Mouse (Mus musculus): ENCODE data around the gene Mrps5. TPM values are rescaled to one million over a fixed set of nuclear protein-coding genes. Genes with fewer than 3 reads are reported as not detected.
A peak's percentile ranks its signal among the peaks of the same experiment; 100 is the strongest.
"Not testable (repeated sequence)": the region's sequence is repeated elsewhere in the genome, so short reads cannot be mapped to it uniquely, and the experiment has no call there.

Mrps5 gene
- polyA plus RNA-seq, 1 experiment = 72.0 TPM

DNA sequence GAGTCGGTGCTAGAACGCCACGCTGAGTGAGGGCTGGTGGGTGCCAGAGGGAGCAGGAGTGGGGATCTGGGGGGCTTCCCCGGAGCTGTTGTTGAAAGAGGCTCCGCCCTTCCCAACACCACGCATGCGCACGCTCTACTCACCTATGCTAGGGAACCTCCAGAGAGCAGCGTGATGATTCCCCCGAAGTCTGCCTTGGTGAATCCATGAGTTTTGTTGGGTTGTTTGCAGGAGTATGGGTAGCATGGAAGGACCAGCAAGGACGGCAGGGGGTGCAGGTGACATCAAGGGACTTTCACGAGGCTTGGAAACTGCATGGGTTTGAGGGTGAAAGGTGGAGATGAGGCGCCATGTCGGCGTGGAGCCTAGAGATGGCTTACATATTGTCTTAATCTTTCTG lies 3.2 kb downstream of the Mrps5 start:
- no peak overlapping the region; the same call in 1 of the 2 replicates for H3K4me3 ChIP-seq (ENCODE audit: insufficient read depth, low read depth, low read length)
- peaks cover 17% of the 10 kb centered on the region; the same call in 1 of the 2 replicates for H3K4me1 ChIP-seq (ENCODE audit: control insufficient read depth, insufficient read depth, low read length)
- no peaks in the 10 kb centered on the region for H3K36me3 ChIP-seq (ENCODE audit: control insufficient read depth, insufficient read depth, low read length)
- no peaks in the 10 kb centered on the region for H3K27me3 ChIP-seq (replicated peaks; ENCODE audit: control insufficient read depth, insufficient read depth, low read length)
- H3K27ac ChIP-seq (ENCODE audit: insufficient read depth, low read depth, low read length) = no peak overlapping the region
- 71% methylated on average over 15 of the region's 15 CpGs for WGBS
- DNase-seq = no peak
- TF ChIP-seq POLR2A (IDR thresholded peaks at IDR 0.05; ENCODE audit: low read depth, low read length) = no peak
- no peak for TF ChIP-seq CTCF (conservative IDR thresholded peaks at IDR 0.05; ENCODE audit: insufficient read depth, insufficient read length, low read depth, low read length)

DNA sequence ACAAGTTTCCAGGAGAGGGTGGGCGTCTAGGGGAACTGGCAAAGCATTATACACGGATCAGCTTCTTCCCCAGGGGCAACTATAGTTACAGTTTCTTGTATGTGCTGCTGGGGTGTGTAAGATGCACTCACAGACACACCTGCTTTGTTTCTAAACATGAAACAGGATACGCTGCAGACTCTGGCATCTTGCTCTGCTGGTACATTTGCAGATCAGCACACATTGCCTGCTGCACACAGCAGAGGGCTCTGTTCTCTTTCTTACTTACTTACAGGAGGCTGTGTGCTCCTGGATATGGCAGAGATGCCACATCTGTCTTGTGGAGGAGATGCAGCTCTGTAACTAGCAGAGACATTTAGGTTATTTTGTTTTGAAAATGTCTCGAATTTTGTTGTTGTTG lies 3.8 kb downstream of the Mrps5 start:
- no peaks in the 10 kb centered on the region for H3K36me3 ChIP-seq (ENCODE audit: control insufficient read depth, insufficient read depth, low read length)
- H3K4me3 ChIP-seq (ENCODE audit: insufficient read depth, low read depth, low read length) = no peak overlapping the region
- DNase-seq = peak; percentile 38
- no peak overlapping the region for H3K27ac ChIP-seq (ENCODE audit: insufficient read depth, low read depth, low read length)
- H3K4me1 ChIP-seq (ENCODE audit: control insufficient read depth, insufficient read depth, low read length) = peaks cover 17% of the 10 kb centered on the region; the same call in 1 of the 2 replicates
- peak; percentile 39; the same call in 1 of the 2 replicates for TF ChIP-seq CTCF (conservative IDR thresholded peaks at IDR 0.05; ENCODE audit: insufficient read depth, insufficient read length, low read depth, low read length)
- TF ChIP-seq POLR2A (IDR thresholded peaks at IDR 0.05; ENCODE audit: low read depth, low read length) = no peak
- 59% methylated on average over 4 of the region's 4 CpGs for WGBS
- no peaks in the 10 kb centered on the region for H3K27me3 ChIP-seq (replicated peaks; ENCODE audit: control insufficient read depth, insufficient read depth, low read length)

DNA sequence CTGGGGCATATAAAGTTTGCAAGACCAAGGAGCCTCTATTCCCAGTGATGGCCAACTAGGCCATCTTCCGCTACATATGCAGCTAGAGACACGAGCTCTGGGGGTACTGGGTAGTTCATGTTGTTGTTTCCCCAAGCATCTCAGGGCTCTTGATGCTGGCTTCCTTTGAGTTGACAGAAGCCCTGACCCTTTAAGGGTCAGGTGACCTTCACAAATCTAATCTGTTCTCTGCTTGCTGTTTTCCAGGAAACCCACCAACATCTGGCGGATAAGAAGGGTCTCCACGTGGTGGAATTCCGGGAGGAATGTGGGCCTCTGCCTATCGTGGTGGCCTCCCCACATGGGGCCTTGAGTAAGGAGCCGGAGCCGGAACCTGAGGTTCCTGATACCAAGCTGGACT lies 16.4 kb downstream of the Mrps5 start:
- WGBS = 88% methylated on average over 6 of the region's 8 CpGs
- not testable (repeated sequence) for DNase-seq; H3K4me3 ChIP-seq (ENCODE audit: insufficient read depth, low read depth, low read length); H3K27me3 ChIP-seq (replicated peaks; ENCODE audit: control insufficient read depth, insufficient read depth, low read length); H3K4me1 ChIP-seq (ENCODE audit: control insufficient read depth, insufficient read depth, low read length); H3K27ac ChIP-seq (ENCODE audit: insufficient read depth, low read depth, low read length); H3K36me3 ChIP-seq (ENCODE audit: control insufficient read depth, insufficient read depth, low read length)

DNA sequence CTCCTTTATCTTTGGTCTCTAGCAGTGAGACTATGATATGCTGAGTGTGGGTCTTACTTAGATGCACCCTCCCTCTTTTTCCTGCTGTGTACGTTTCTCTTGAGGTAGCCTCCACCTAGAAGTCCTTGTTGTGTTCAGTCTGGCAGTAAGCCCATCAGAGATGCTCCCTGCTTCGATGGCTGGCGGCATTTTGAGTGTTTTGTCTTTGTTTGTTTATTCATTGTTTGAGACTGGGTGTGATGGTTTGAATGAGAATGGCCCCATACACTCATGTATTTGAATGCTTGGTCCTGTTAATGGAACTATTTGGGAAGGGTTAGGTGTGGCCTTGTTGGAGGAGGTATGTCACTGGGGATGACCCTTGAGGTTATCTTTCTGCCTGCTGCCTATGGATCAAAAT lies 18.2 kb downstream of the Mrps5 start:
- WGBS = 95% methylated on average over 3 of the region's 3 CpGs
- no peaks in the 10 kb centered on the region for H3K27me3 ChIP-seq (replicated peaks; ENCODE audit: control insufficient read depth, insufficient read depth, low read length)
- H3K27ac ChIP-seq (ENCODE audit: insufficient read depth, low read depth, low read length) = no peak overlapping the region
- H3K4me3 ChIP-seq (ENCODE audit: insufficient read depth, low read depth, low read length) = no peak overlapping the region
- H3K36me3 ChIP-seq (ENCODE audit: control insufficient read depth, insufficient read depth, low read length) = peaks cover 4% of the 10 kb centered on the region
- no peak for DNase-seq
- peaks cover 3% of the 10 kb centered on the region; the same call in 1 of the 2 replicates for H3K4me1 ChIP-seq (ENCODE audit: control insufficient read depth, insufficient read depth, low read length)
- TF ChIP-seq CTCF (conservative IDR thresholded peaks at IDR 0.05; ENCODE audit: insufficient read depth, insufficient read length, low read depth, low read length) (no peak), POLR2A (IDR thresholded peaks at IDR 0.05; ENCODE audit: low read depth, low read length) (no peak)

DNA sequence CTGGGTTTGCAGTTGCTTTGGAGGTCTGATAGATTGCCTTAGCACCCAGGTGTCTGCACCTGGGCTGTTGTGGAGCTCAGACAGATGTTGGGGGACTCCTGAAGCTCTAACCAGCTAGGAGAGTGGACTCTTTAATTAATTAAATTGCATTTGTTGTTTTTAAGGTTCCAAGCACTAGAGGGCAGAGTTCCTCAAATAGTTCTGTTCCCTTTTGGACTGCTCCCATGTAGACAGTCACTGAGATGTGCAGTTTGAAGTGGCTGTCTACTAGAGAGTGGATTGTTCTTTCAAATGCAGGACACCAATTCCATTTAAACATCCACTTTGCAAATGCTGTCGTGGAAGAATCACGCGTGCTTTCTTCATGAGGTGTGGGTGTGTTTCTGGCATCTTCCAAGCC lies 21.2 kb downstream of the Mrps5 start:
- DNase-seq = peak; percentile 71
- Histone ChIP-seq H3K36me3 (ENCODE audit: control insufficient read depth, insufficient read depth, low read length) (peaks cover 2% of the 10 kb centered on the region), H3K27me3 (replicated peaks; ENCODE audit: control insufficient read depth, insufficient read depth, low read length) (no peaks in the 10 kb centered on the region), H3K4me1 (ENCODE audit: control insufficient read depth, insufficient read depth, low read length) (peaks cover 3% of the 10 kb centered on the region; the same call in 1 of the 2 replicates), H3K27ac (ENCODE audit: insufficient read depth, low read depth, low read length) (peak overlapping the region; percentile 28), H3K4me3 (ENCODE audit: insufficient read depth, low read depth, low read length) (no peak overlapping the region)
- WGBS = 36% methylated on average over 3 of the region's 3 CpGs
- TF ChIP-seq POLR2A (IDR thresholded peaks at IDR 0.05; ENCODE audit: low read depth, low read length) (no peak), CTCF (conservative IDR thresholded peaks at IDR 0.05; ENCODE audit: insufficient read depth, insufficient read length, low read depth, low read length) (0 out of 2 replicates have a peak, but pooled peaks have one; percentile 2)

DNA sequence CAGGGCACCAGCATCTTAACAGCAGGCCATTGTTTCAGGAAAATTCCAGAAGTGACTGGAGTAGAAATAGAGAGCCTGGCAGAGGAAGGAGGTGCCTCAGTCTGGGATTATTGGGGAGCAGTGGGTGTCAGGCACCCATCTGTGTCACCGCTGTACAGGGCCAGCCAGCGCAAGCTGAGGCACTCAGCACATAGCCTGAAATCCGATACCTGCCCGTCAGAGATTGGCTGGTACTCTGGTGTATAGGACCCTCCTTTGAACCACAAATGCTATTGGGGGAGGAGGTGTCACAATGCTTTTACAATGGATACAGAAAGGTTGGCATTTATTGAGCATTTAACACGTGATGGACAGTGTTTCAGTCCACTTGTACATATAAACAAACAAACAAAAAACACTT lies 22.0 kb downstream of the Mrps5 start:
- H3K27me3 ChIP-seq (replicated peaks; ENCODE audit: control insufficient read depth, insufficient read depth, low read length) = no peaks in the 10 kb centered on the region
- H3K4me1 ChIP-seq (ENCODE audit: control insufficient read depth, insufficient read depth, low read length) = peaks cover 3% of the 10 kb centered on the region; the same call in 1 of the 2 replicates
- peak; percentile 22 for DNase-seq
- no peak overlapping the region for H3K4me3 ChIP-seq (ENCODE audit: insufficient read depth, low read depth, low read length)
- H3K36me3 ChIP-seq (ENCODE audit: control insufficient read depth, insufficient read depth, low read length) = peaks cover 2% of the 10 kb centered on the region
- WGBS = 33% methylated on average over 5 of the region's 5 CpGs
- peak overlapping the region; percentile 28 for H3K27ac ChIP-seq (ENCODE audit: insufficient read depth, low read depth, low read length)
- TF ChIP-seq CTCF (conservative IDR thresholded peaks at IDR 0.05; ENCODE audit: insufficient read depth, insufficient read length, low read depth, low read length) (no peak), POLR2A (IDR thresholded peaks at IDR 0.05; ENCODE audit: low read depth, low read length) (no peak)

DNA sequence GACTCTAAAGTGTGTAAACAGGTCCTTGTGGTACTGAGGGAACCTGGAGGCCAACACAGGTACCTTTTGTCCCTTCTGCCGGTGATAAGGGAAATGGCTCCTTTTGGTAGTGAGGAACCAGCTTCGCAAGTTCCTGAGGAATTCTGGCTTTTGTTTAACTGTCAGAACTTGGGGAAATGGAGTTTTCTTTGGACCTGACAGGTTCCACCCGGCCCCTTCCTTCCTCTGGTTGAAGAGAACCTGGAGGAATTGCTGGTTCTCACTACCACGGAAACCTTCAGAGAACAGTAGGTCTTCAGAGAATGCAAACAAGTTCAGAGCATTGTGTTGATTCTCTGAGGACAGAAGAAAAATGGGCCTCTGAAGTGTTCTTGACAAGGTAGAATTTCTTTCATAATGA lies 24.4 kb downstream of the Mrps5 start:
- WGBS = 72% methylated on average over 4 of the region's 4 CpGs
- peak; percentile 69 for DNase-seq
- H3K27me3 ChIP-seq (replicated peaks; ENCODE audit: control insufficient read depth, insufficient read depth, low read length) = no peaks in the 10 kb centered on the region
- no peaks in the 10 kb centered on the region for H3K36me3 ChIP-seq (ENCODE audit: control insufficient read depth, insufficient read depth, low read length)
- peak overlapping the region; percentile 61; the same call in 1 of the 2 replicates for H3K27ac ChIP-seq (ENCODE audit: insufficient read depth, low read depth, low read length)
- H3K4me3 ChIP-seq (ENCODE audit: insufficient read depth, low read depth, low read length) = no peak overlapping the region
- H3K4me1 ChIP-seq (ENCODE audit: control insufficient read depth, insufficient read depth, low read length) = peaks cover 3% of the 10 kb centered on the region; the same call in 1 of the 2 replicates
- no peak for TF ChIP-seq CTCF (conservative IDR thresholded peaks at IDR 0.05; ENCODE audit: insufficient read depth, insufficient read length, low read depth, low read length)
- no peak for TF ChIP-seq POLR2A (IDR thresholded peaks at IDR 0.05; ENCODE audit: low read depth, low read length)

Data from kidney, adult 2 months (tissue).